Mouse (Mus musculus): ENCODE measurements around the gene Tff3. TPM values are rescaled to one million over a fixed set of nuclear protein-coding genes. Genes with fewer than 3 reads are reported as not detected.

Gene Tff3
- polyA plus RNA-seq (2015; fragmentation: Nextera tagmentation; extraction: Ambion mirVana) = 144 and 179 TPM in 2 replicates

GRCm38 (mm10) chr17:31129452-31129851 is at the start of gene Tff3:
TSS of gene Tff3 (minus strand) at chr17:31129646.
- peak; percentile 43 for ATAC-seq (ENCODE audit: low read depth)
- no peak within 1 kb of the TSS for H3K27ac ChIP-seq (ENCODE audit: low read length)
- H3K27me3 ChIP-seq (ENCODE audit: control insufficient read depth, insufficient read depth, low read depth, low read length) = no peaks in the 10 kb centered on the region; the same call in 1 of the 2 replicates
- H3K4me1 ChIP-seq (ENCODE audit: control insufficient read depth, low read depth, low read length) = no peaks in the 10 kb centered on the region
- 28% methylated on average over 2 of the region's 2 CpGs for WGBS (ENCODE audit: insufficient replicate concordance)
- H3K9me3 ChIP-seq (replicated peaks; ENCODE audit: control insufficient read depth, low read length) = no peaks in the 10 kb centered on the region
- no peak within 1 kb of the TSS for H3K4me2 ChIP-seq (ENCODE audit: low read depth, low read length)
- H3K9ac ChIP-seq (ENCODE audit: low read depth, low read length) = no peak within 1 kb of the TSS
- peak within 1 kb of the TSS; percentile 9; the same call in 1 of the 2 replicates for H3K4me3 ChIP-seq (ENCODE audit: low read depth, low read length)
- H3K36me3 ChIP-seq (ENCODE audit: control insufficient read depth, insufficient read depth) = no peaks in the 10 kb centered on the region

- H3K9ac ChIP-seq (ENCODE audit: low read depth, low read length) = no peak overlapping the region
- H3K4me1 ChIP-seq (ENCODE audit: control insufficient read depth, low read depth, low read length) = no peaks in the 10 kb centered on the region
- H3K27ac ChIP-seq (ENCODE audit: low read length) = no peak overlapping the region
- 40% methylated on average over 4 of the region's 4 CpGs for WGBS (ENCODE audit: insufficient replicate concordance)
- no peaks in the 10 kb centered on the region for H3K9me3 ChIP-seq (replicated peaks; ENCODE audit: control insufficient read depth, low read length)
- H3K36me3 ChIP-seq (ENCODE audit: control insufficient read depth, insufficient read depth) = no peaks in the 10 kb centered on the region
- H3K4me2 ChIP-seq (ENCODE audit: low read depth, low read length) = no peak overlapping the region
- ATAC-seq (ENCODE audit: low read depth) = no peak
- H3K4me3 ChIP-seq (ENCODE audit: low read depth, low read length) = no peak overlapping the region
- no peaks in the 10 kb centered on the region for H3K27me3 ChIP-seq (ENCODE audit: control insufficient read depth, insufficient read depth, low read depth, low read length)
Measured at GRCm38 (mm10) chr17:31176321-31176720, 46.9 kb upstream of the Tff3 start.

- Histone ChIP-seq H3K4me3 (ENCODE audit: low read depth, low read length) (no peak overlapping the region), H3K4me1 (ENCODE audit: control insufficient read depth, low read depth, low read length) (no peaks in the 10 kb centered on the region), H3K27me3 (ENCODE audit: control insufficient read depth, insufficient read depth, low read depth, low read length) (no peaks in the 10 kb centered on the region), H3K27ac (ENCODE audit: low read length) (no peak overlapping the region), H3K36me3 (ENCODE audit: control insufficient read depth, insufficient read depth) (no peaks in the 10 kb centered on the region), H3K4me2 (ENCODE audit: low read depth, low read length) (no peak overlapping the region), H3K9me3 (replicated peaks; ENCODE audit: control insufficient read depth, low read length) (no peaks in the 10 kb centered on the region), H3K9ac (ENCODE audit: low read depth, low read length) (no peak overlapping the region)
- ATAC-seq (ENCODE audit: low read depth) = no peak
- 66% methylated on average over 5 of the region's 5 CpGs for WGBS (ENCODE audit: insufficient replicate concordance)
Measured at GRCm38 (mm10) chr17:31169796-31170195, 40.4 kb upstream of the Tff3 start.

GRCm38 (mm10) chr17:31165127-31165526 is 35.7 kb upstream of the Tff3 start, which contains the start of gene Tff1:
TSS of gene Tff1 (minus strand) at chr17:31165277.
- Histone ChIP-seq H3K4me3 (ENCODE audit: low read depth, low read length) (no peak within 1 kb of the TSS), H3K27ac (ENCODE audit: low read length) (no peak within 1 kb of the TSS), H3K9me3 (replicated peaks; ENCODE audit: control insufficient read depth, low read length) (no peaks in the 10 kb centered on the region), H3K36me3 (ENCODE audit: control insufficient read depth, insufficient read depth) (no peaks in the 10 kb centered on the region), H3K9ac (ENCODE audit: low read depth, low read length) (no peak within 1 kb of the TSS), H3K4me2 (ENCODE audit: low read depth, low read length) (no peak within 1 kb of the TSS), H3K27me3 (ENCODE audit: control insufficient read depth, insufficient read depth, low read depth, low read length) (no peaks in the 10 kb centered on the region), H3K4me1 (ENCODE audit: control insufficient read depth, low read depth, low read length) (no peaks in the 10 kb centered on the region)
- no peak for ATAC-seq (ENCODE audit: low read depth)
- 55% methylated on average over 6 of the region's 6 CpGs for WGBS (ENCODE audit: insufficient replicate concordance)

GRCm38 (mm10) chr17:31163821-31164220 is 34.4 kb upstream of the Tff3 start:
- ATAC-seq (ENCODE audit: low read depth) = no peak
- H3K4me3 ChIP-seq (ENCODE audit: low read depth, low read length) = no peak overlapping the region

GRCm38 (mm10) chr17:31162607-31163006 is 33.2 kb upstream of the Tff3 start:
- H3K4me3 ChIP-seq (ENCODE audit: low read depth, low read length) = no peak overlapping the region
- no peaks in the 10 kb centered on the region for H3K9me3 ChIP-seq (replicated peaks; ENCODE audit: control insufficient read depth, low read length)
- no peak overlapping the region for H3K4me2 ChIP-seq (ENCODE audit: low read depth, low read length)
- no peak for ATAC-seq (ENCODE audit: low read depth)
- no peaks in the 10 kb centered on the region for H3K27me3 ChIP-seq (ENCODE audit: control insufficient read depth, insufficient read depth, low read depth, low read length)
- WGBS (ENCODE audit: insufficient replicate concordance) = 50% methylated on average over 12 of the region's 12 CpGs
- H3K9ac ChIP-seq (ENCODE audit: low read depth, low read length) = no peak overlapping the region
- H3K36me3 ChIP-seq (ENCODE audit: control insufficient read depth, insufficient read depth) = no peaks in the 10 kb centered on the region
- no peaks in the 10 kb centered on the region for H3K4me1 ChIP-seq (ENCODE audit: control insufficient read depth, low read depth, low read length)
- H3K27ac ChIP-seq (ENCODE audit: low read length) = no peak overlapping the region

More at GRCm38 (mm10) chr17:31163821-31164220, 34.4 kb upstream of the Tff3 start:
- Histone ChIP-seq H3K27me3 (ENCODE audit: control insufficient read depth, insufficient read depth, low read depth, low read length) (no peaks in the 10 kb centered on the region), H3K4me1 (ENCODE audit: control insufficient read depth, low read depth, low read length) (no peaks in the 10 kb centered on the region), H3K27ac (ENCODE audit: low read length) (no peak overlapping the region), H3K4me2 (ENCODE audit: low read depth, low read length) (no peak overlapping the region), H3K36me3 (ENCODE audit: control insufficient read depth, insufficient read depth) (no peaks in the 10 kb centered on the region), H3K9ac (ENCODE audit: low read depth, low read length) (no peak overlapping the region), H3K9me3 (replicated peaks; ENCODE audit: control insufficient read depth, low read length) (no peaks in the 10 kb centered on the region)
- 60% methylated on average over 2 of the region's 2 CpGs for WGBS (ENCODE audit: insufficient replicate concordance)

GRCm38 (mm10) chr17:31160291-31160690 is 30.8 kb upstream of the Tff3 start:
- Histone ChIP-seq H3K27ac (ENCODE audit: low read length) (no peak overlapping the region), H3K36me3 (ENCODE audit: control insufficient read depth, insufficient read depth) (no peaks in the 10 kb centered on the region), H3K9ac (ENCODE audit: low read depth, low read length) (no peak overlapping the region), H3K4me2 (ENCODE audit: low read depth, low read length) (no peak overlapping the region), H3K27me3 (ENCODE audit: control insufficient read depth, insufficient read depth, low read depth, low read length) (no peaks in the 10 kb centered on the region), H3K4me1 (ENCODE audit: control insufficient read depth, low read depth, low read length) (no peaks in the 10 kb centered on the region), H3K9me3 (replicated peaks; ENCODE audit: control insufficient read depth, low read length) (no peaks in the 10 kb centered on the region), H3K4me3 (ENCODE audit: low read depth, low read length) (no peak overlapping the region)
- 70% methylated on average over 4 of the region's 4 CpGs for WGBS (ENCODE audit: insufficient replicate concordance)
- ATAC-seq (ENCODE audit: low read depth) = no peak

- Histone ChIP-seq H3K9ac (ENCODE audit: low read depth, low read length) (no peak overlapping the region), H3K27me3 (ENCODE audit: control insufficient read depth, insufficient read depth, low read depth, low read length) (no peaks in the 10 kb centered on the region), H3K36me3 (ENCODE audit: control insufficient read depth, insufficient read depth) (no peaks in the 10 kb centered on the region), H3K4me3 (ENCODE audit: low read depth, low read length) (no peak overlapping the region), H3K9me3 (replicated peaks; ENCODE audit: control insufficient read depth, low read length) (no peaks in the 10 kb centered on the region), H3K27ac (ENCODE audit: low read length) (no peak overlapping the region), H3K4me1 (ENCODE audit: control insufficient read depth, low read depth, low read length) (no peaks in the 10 kb centered on the region; the same call in 1 of the 2 replicates), H3K4me2 (ENCODE audit: low read depth, low read length) (no peak overlapping the region)
- ATAC-seq (ENCODE audit: low read depth) = no peak
- WGBS (ENCODE audit: insufficient replicate concordance) = 79% methylated on average over 6 of the region's 6 CpGs
Measured at GRCm38 (mm10) chr17:31157921-31158320, 28.5 kb upstream of the Tff3 start.

- Histone ChIP-seq H3K4me3 (ENCODE audit: low read depth, low read length) (no peak overlapping the region), H3K27me3 (ENCODE audit: control insufficient read depth, insufficient read depth, low read depth, low read length) (no peaks in the 10 kb centered on the region), H3K9ac (ENCODE audit: low read depth, low read length) (no peak overlapping the region), H3K36me3 (ENCODE audit: control insufficient read depth, insufficient read depth) (no peaks in the 10 kb centered on the region), H3K4me1 (ENCODE audit: control insufficient read depth, low read depth, low read length) (no peaks in the 10 kb centered on the region; the same call in 1 of the 2 replicates), H3K4me2 (ENCODE audit: low read depth, low read length) (no peak overlapping the region), H3K27ac (ENCODE audit: low read length) (no peak overlapping the region), H3K9me3 (replicated peaks; ENCODE audit: control insufficient read depth, low read length) (no peaks in the 10 kb centered on the region)
- WGBS (ENCODE audit: insufficient replicate concordance) = 6% methylated on average over 8 of the region's 8 CpGs
- ATAC-seq (ENCODE audit: low read depth) = no peak
Measured at GRCm38 (mm10) chr17:31153785-31154184, 24.3 kb upstream of the Tff3 start.
